ENCODE assay signal across 26 mouse cellular contexts in the genomic region with DNA sequence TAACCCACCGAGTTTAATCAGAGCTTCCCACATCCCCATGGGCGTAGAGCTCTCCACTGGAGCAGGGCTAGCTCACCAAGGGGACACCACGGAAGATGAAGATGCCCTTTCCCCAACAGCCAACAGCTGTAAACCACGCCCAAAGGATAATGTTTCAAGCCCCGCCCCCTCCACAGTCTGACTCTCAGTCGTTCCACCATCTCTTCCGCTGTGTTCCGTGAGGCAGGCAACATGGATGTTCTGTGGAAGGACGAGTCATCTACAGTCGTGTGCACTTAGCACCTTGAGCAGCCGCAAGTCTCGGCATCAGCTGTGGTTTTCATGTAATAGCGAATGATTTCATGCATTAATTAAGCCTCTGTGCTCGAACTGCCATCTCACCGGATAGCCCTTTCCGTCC. TPM values are rescaled to one million over a fixed set of nuclear protein-coding genes. Genes with fewer than 3 reads are reported as not detected.
DNase-seq lines count a peak whose midpoint lies in the region; ATAC-seq and TF ChIP-seq lines count a peak whose summit lies in the region.
"Had no signal": no experiment of that assay in that cellular context is flagged by ENCODE, and none has a peak within 500 bp of the region (broad histone marks: within the 10 kb centered on the region; RNA-seq: fewer than 3 reads in every experiment).

No protein-coding gene starts in this region.

- TF ChIP-seq CTCF in midbrain, postnatal 0 days (IDR thresholded peaks at IDR 0.05): no peak
- no peak for TF ChIP-seq CTCF in hindbrain, postnatal 0 days (IDR thresholded peaks at IDR 0.05; ENCODE audit: low read depth)

- H3K4me2 ChIP-seq in hindbrain, embryonic 11.5 days (replicated peaks; ENCODE audit: low read depth, low read length): no peak overlapping the region
- H3K4me2 ChIP-seq in hindbrain, embryonic 14.5 days (replicated peaks): no peak overlapping the region
- H3K4me2 ChIP-seq in midbrain, postnatal 0 days (ENCODE audit: low read depth, low read length, poor library complexity, severe bottlenecking): no peak overlapping the region
- H3K4me2 ChIP-seq in midbrain, embryonic 11.5 days: no peak overlapping the region
- no peak overlapping the region for H3K4me2 ChIP-seq in hindbrain, postnatal 0 days (ENCODE audit: low read depth, low read length)
- H3K4me2 ChIP-seq: kidney, embryonic 15.5 days; limb, embryonic 15.5 days had no signal

- WGBS in hindbrain, embryonic 11.5 days: 45% methylated on average over 16 of the region's 16 CpGs
- 43% methylated on average over 16 of the region's 16 CpGs for WGBS in hindbrain, embryonic 14.5 days
- 51% methylated on average over 16 of the region's 16 CpGs for WGBS in midbrain, postnatal 0 days
- 40% methylated on average over 16 of the region's 16 CpGs for WGBS in midbrain, embryonic 11.5 days
- 44% methylated on average over 16 of the region's 16 CpGs for WGBS in hindbrain, postnatal 0 days

- H3K4me1 ChIP-seq in hindbrain, embryonic 11.5 days (replicated peaks; ENCODE audit: control insufficient read depth, insufficient read depth, low read length): no peaks in the 10 kb centered on the region
- no peaks in the 10 kb centered on the region for H3K4me1 ChIP-seq in hindbrain, embryonic 14.5 days (replicated peaks; ENCODE audit: control insufficient read depth, insufficient read depth, low read length)
- H3K4me1 ChIP-seq in midbrain, postnatal 0 days (ENCODE audit: insufficient read depth, low read length): no peaks in the 10 kb centered on the region
- H3K4me1 ChIP-seq in midbrain, embryonic 11.5 days (ENCODE audit: control insufficient read depth, insufficient read depth, low read length): no peaks in the 10 kb centered on the region
- no peaks in the 10 kb centered on the region for H3K4me1 ChIP-seq in hindbrain, postnatal 0 days (ENCODE audit: insufficient read depth, low read length)
- H3K4me1 ChIP-seq: kidney, embryonic 15.5 days; limb, embryonic 15.5 days had no signal

- no peak overlapping the region for H3K9ac ChIP-seq in hindbrain, embryonic 11.5 days (ENCODE audit: low read depth, low read length)
- no peak overlapping the region for H3K9ac ChIP-seq in hindbrain, embryonic 14.5 days
- H3K9ac ChIP-seq in midbrain, postnatal 0 days (replicated peaks; ENCODE audit: low read length, poor library complexity, severe bottlenecking): no peak overlapping the region
- no peak overlapping the region for H3K9ac ChIP-seq in midbrain, embryonic 11.5 days (ENCODE audit: low read length)
- no peak overlapping the region for H3K9ac ChIP-seq in hindbrain, postnatal 0 days (replicated peaks; ENCODE audit: low read length)
- H3K9ac ChIP-seq: kidney, embryonic 15.5 days; limb, embryonic 15.5 days had no signal

- H3K9me3 ChIP-seq in hindbrain, embryonic 11.5 days (ENCODE audit: control insufficient read depth, low read length): no peaks in the 10 kb centered on the region
- H3K9me3 ChIP-seq in hindbrain, embryonic 14.5 days (ENCODE audit: control insufficient read depth, low read length): no peaks in the 10 kb centered on the region
- H3K9me3 ChIP-seq in midbrain, postnatal 0 days (ENCODE audit: low read length): no peaks in the 10 kb centered on the region
- H3K9me3 ChIP-seq in midbrain, embryonic 11.5 days (ENCODE audit: control insufficient read depth, low read length): no peaks in the 10 kb centered on the region
- H3K9me3 ChIP-seq in hindbrain, postnatal 0 days (ENCODE audit: low read length): no peaks in the 10 kb centered on the region
- H3K9me3 ChIP-seq: kidney, embryonic 15.5 days; limb, embryonic 15.5 days had no signal

- no peak for ATAC-seq in hindbrain, embryonic 11.5 days (ENCODE audit: low FRiP score)
- no peak for ATAC-seq in hindbrain, embryonic 14.5 days (ENCODE audit: low FRiP score)
- ATAC-seq in midbrain, postnatal 0 days (ENCODE audit: low FRiP score): no peak
- ATAC-seq in midbrain, embryonic 11.5 days (ENCODE audit: low FRiP score): no peak
- ATAC-seq in hindbrain, postnatal 0 days: no peak
- ATAC-seq: activated CD4-positive, CD25-positive, alpha-beta regulatory T cell, adult 4 months had no signal

- no peak overlapping the region for H3K4me3 ChIP-seq in hindbrain, embryonic 11.5 days (ENCODE audit: low read depth, low read length)
- H3K4me3 ChIP-seq in hindbrain, embryonic 14.5 days (replicated peaks; ENCODE audit: low read length): no peak overlapping the region
- no peak overlapping the region for H3K4me3 ChIP-seq in midbrain, postnatal 0 days (ENCODE audit: low read depth, low read length)
- H3K4me3 ChIP-seq in midbrain, embryonic 11.5 days (ENCODE audit: low read depth, low read length): no peak overlapping the region
- H3K4me3 ChIP-seq in hindbrain, postnatal 0 days (ENCODE audit: low read length): no peak overlapping the region
- H3K4me3 ChIP-seq: erythroblast, embryonic 14.5 days; kidney, embryonic 15.5 days; left cerebral cortex, adult 2 months; limb, embryonic 15.5 days; myocyte had no signal

- H3K27ac ChIP-seq in hindbrain, embryonic 11.5 days (ENCODE audit: low read depth, low read length): no peak overlapping the region
- no peak overlapping the region for H3K27ac ChIP-seq in hindbrain, embryonic 14.5 days
- H3K27ac ChIP-seq in midbrain, postnatal 0 days (ENCODE audit: low read depth, low read length): no peak overlapping the region
- H3K27ac ChIP-seq in midbrain, embryonic 11.5 days (ENCODE audit: low read depth, low read length): no peak overlapping the region
- H3K27ac ChIP-seq in hindbrain, postnatal 0 days: no peak overlapping the region
- H3K27ac ChIP-seq: kidney, embryonic 15.5 days; left cerebral cortex, adult 2 months; limb, embryonic 15.5 days had no signal

- H3K27me3 ChIP-seq in hindbrain, embryonic 11.5 days (ENCODE audit: control insufficient read depth, insufficient read depth, low read length): no peaks in the 10 kb centered on the region
- H3K27me3 ChIP-seq in hindbrain, embryonic 14.5 days (ENCODE audit: control insufficient read depth, insufficient read depth, low read length): no peaks in the 10 kb centered on the region
- no peaks in the 10 kb centered on the region for H3K27me3 ChIP-seq in midbrain, postnatal 0 days (ENCODE audit: insufficient read depth, low read length)
- no peaks in the 10 kb centered on the region for H3K27me3 ChIP-seq in midbrain, embryonic 11.5 days (ENCODE audit: control insufficient read depth, insufficient read depth, low read length)
- no peaks in the 10 kb centered on the region for H3K27me3 ChIP-seq in hindbrain, postnatal 0 days (ENCODE audit: insufficient read depth, low read length)
- H3K27me3 ChIP-seq: kidney, embryonic 15.5 days; limb, embryonic 15.5 days had no signal

- no peaks in the 10 kb centered on the region for H3K36me3 ChIP-seq in hindbrain, embryonic 11.5 days (ENCODE audit: control insufficient read depth, insufficient read depth, low read length)
- no peaks in the 10 kb centered on the region for H3K36me3 ChIP-seq in hindbrain, embryonic 14.5 days (replicated peaks; ENCODE audit: control insufficient read depth, insufficient read depth)
- H3K36me3 ChIP-seq in midbrain, postnatal 0 days (ENCODE audit: insufficient read depth, low read length): no peaks in the 10 kb centered on the region
- H3K36me3 ChIP-seq in midbrain, embryonic 11.5 days (ENCODE audit: control insufficient read depth, insufficient read depth, low read length): no peaks in the 10 kb centered on the region
- no peaks in the 10 kb centered on the region for H3K36me3 ChIP-seq in hindbrain, postnatal 0 days (ENCODE audit: insufficient read depth, low read length)
- H3K36me3 ChIP-seq: kidney, embryonic 15.5 days; limb, embryonic 15.5 days had no signal

- DNase-seq in hindbrain, embryonic 11.5 days (ENCODE audit: low spot score): peak; percentile 12
- DNase-seq in hindbrain, embryonic 14.5 days (ENCODE audit: low spot score): no peak
- peak; percentile 2 for DNase-seq in midbrain, postnatal 0 days (ENCODE audit: low spot score)
- no peak for DNase-seq in midbrain, embryonic 11.5 days (ENCODE audit: low spot score, missing footprints)
- DNase-seq in ZHBTc4 (ENCODE audit: low read depth, low spot score): peak; percentile 60
- DNase-seq in hindbrain, postnatal 0 days (ENCODE audit: low spot score): peak; percentile 1
- no peak for DNase-seq in urinary bladder, postnatal 10 days (ENCODE audit: low spot score)
- no peak for DNase-seq in heart, postnatal 4 days
- DNase-seq: gastrocnemius, postnatal 10 days; lung, adult 2 months; right cerebral cortex, postnatal 25 days had no signal

RNA-seq across cellular contexts. Expression of a gene that starts 4.8 kb away (rescaled TPM):
- not detected in 2 replicates for polyA plus RNA-seq in hindbrain, embryonic 11.5 days (2014; fragmentation: Nextera tagmentation; extraction: Ambion mirVana)
- polyA plus RNA-seq in hindbrain, embryonic 14.5 days (2014; fragmentation: Nextera tagmentation; extraction: Ambion mirVana): 0.17 TPM in 1 of 2 replicates, not detected in the other
- total RNA-seq in midbrain, postnatal 0 days (2014; rRNA removed): 0.44 and 1.2 TPM in 2 replicates
- 1.2 and 1.5 TPM in 2 replicates for polyA plus RNA-seq in midbrain, postnatal 0 days (2015; fragmentation: Nextera tagmentation; extraction: Ambion mirVana)
- polyA plus RNA-seq in midbrain, embryonic 11.5 days (2014; fragmentation: Nextera tagmentation; extraction: Ambion mirVana): not detected in 2 replicates
- 2.0 and 5.4 TPM in 2 replicates for total RNA-seq in hindbrain, postnatal 0 days (2014; rRNA removed)
- polyA plus RNA-seq in hindbrain, postnatal 0 days (2015; fragmentation: Nextera tagmentation; extraction: Ambion mirVana): 2.0 and 2.3 TPM in 2 replicates
- total RNA-seq in heart, postnatal 4 days (2021): not detected
- total RNA-seq: adrenal gland, postnatal 4 days; common myeloid progenitor, adult 5-6 weeks; gastrocnemius, postnatal 10 days; heart, adult 8-10 months had no signal
- polyA plus RNA-seq: activated CD4-positive, CD25-positive, alpha-beta regulatory T cell, adult 4 months; C2C12; erythroblast, embryonic 14.5 days; heart, postnatal 0 days; intestine, embryonic 14.5 days; kidney, embryonic 15.5 days; limb, embryonic 15.5 days; lung, adult 2 months; myocyte; testis, adult 2 months had no signal

RNA-seq across cellular contexts. Expression of a gene that starts 4.8 kb away (rescaled TPM):
- not detected in 2 replicates for polyA plus RNA-seq in hindbrain, embryonic 11.5 days (2014; fragmentation: Nextera tagmentation; extraction: Ambion mirVana)
- polyA plus RNA-seq in hindbrain, embryonic 14.5 days (2014; fragmentation: Nextera tagmentation; extraction: Ambion mirVana): not detected in 2 replicates
- total RNA-seq in midbrain, postnatal 0 days (2014; rRNA removed): not detected in 2 replicates
- 0.09 and 0.11 TPM in 2 replicates for polyA plus RNA-seq in midbrain, postnatal 0 days (2015; fragmentation: Nextera tagmentation; extraction: Ambion mirVana)
- not detected in 2 replicates for polyA plus RNA-seq in midbrain, embryonic 11.5 days (2014; fragmentation: Nextera tagmentation; extraction: Ambion mirVana)
- not detected in 2 replicates for total RNA-seq in hindbrain, postnatal 0 days (2014; rRNA removed)
- 0.08 and 0.28 TPM in 2 replicates for polyA plus RNA-seq in hindbrain, postnatal 0 days (2015; fragmentation: Nextera tagmentation; extraction: Ambion mirVana)
- not detected for total RNA-seq in heart, postnatal 4 days (2021)
- total RNA-seq: adrenal gland, postnatal 4 days; common myeloid progenitor, adult 5-6 weeks; gastrocnemius, postnatal 10 days; heart, adult 8-10 months; megakaryocyte progenitor cell, adult 5-6 weeks had no signal
- polyA plus RNA-seq: activated CD4-positive, CD25-positive, alpha-beta regulatory T cell, adult 4 months; C2C12; erythroblast, embryonic 14.5 days; heart, postnatal 0 days; intestine, embryonic 14.5 days; kidney, embryonic 15.5 days; limb, embryonic 15.5 days; lung, adult 2 months; myocyte; testis, adult 2 months had no signal

RNA-seq across cellular contexts. Expression of a gene that starts 8.6 kb away (rescaled TPM):
- polyA plus RNA-seq in hindbrain, embryonic 11.5 days (2014; fragmentation: Nextera tagmentation; extraction: Ambion mirVana): not detected in 2 replicates
- not detected in 2 replicates for polyA plus RNA-seq in hindbrain, embryonic 14.5 days (2014; fragmentation: Nextera tagmentation; extraction: Ambion mirVana)
- total RNA-seq in midbrain, postnatal 0 days (2014; rRNA removed): not detected in 2 replicates
- polyA plus RNA-seq in midbrain, postnatal 0 days (2015; fragmentation: Nextera tagmentation; extraction: Ambion mirVana): not detected in 2 replicates
- not detected in 2 replicates for polyA plus RNA-seq in midbrain, embryonic 11.5 days (2014; fragmentation: Nextera tagmentation; extraction: Ambion mirVana)
- 0.26 TPM in 1 of 2 replicates, not detected in the other for total RNA-seq in hindbrain, postnatal 0 days (2014; rRNA removed)
- not detected in 2 replicates for polyA plus RNA-seq in hindbrain, postnatal 0 days (2015; fragmentation: Nextera tagmentation; extraction: Ambion mirVana)
- not detected for total RNA-seq in heart, postnatal 4 days (2021)
- total RNA-seq: adrenal gland, postnatal 4 days; common myeloid progenitor, adult 5-6 weeks; gastrocnemius, postnatal 10 days; heart, adult 8-10 months; layer of hippocampus, adult 8-10 months; left cerebral cortex, adult 2 months; megakaryocyte progenitor cell, adult 5-6 weeks had no signal
- polyA plus RNA-seq: activated CD4-positive, CD25-positive, alpha-beta regulatory T cell, adult 4 months; C2C12; erythroblast, embryonic 14.5 days; heart, postnatal 0 days; intestine, embryonic 14.5 days; kidney, embryonic 15.5 days; limb, embryonic 15.5 days; lung, adult 2 months; myocyte; testis, adult 2 months had no signal

RNA-seq across cellular contexts. Expression of a gene that starts 30.3 kb away (rescaled TPM):
- polyA plus RNA-seq in hindbrain, embryonic 11.5 days (2014; fragmentation: Nextera tagmentation; extraction: Ambion mirVana): not detected in 2 replicates
- not detected in 2 replicates for polyA plus RNA-seq in hindbrain, embryonic 14.5 days (2014; fragmentation: Nextera tagmentation; extraction: Ambion mirVana)
- not detected in 2 replicates for total RNA-seq in midbrain, postnatal 0 days (2014; rRNA removed)
- polyA plus RNA-seq in midbrain, postnatal 0 days (2015; fragmentation: Nextera tagmentation; extraction: Ambion mirVana): not detected in 2 replicates
- polyA plus RNA-seq in midbrain, embryonic 11.5 days (2014; fragmentation: Nextera tagmentation; extraction: Ambion mirVana): not detected in 2 replicates
- total RNA-seq in hindbrain, postnatal 0 days (2014; rRNA removed): not detected in 2 replicates
- polyA plus RNA-seq in hindbrain, postnatal 0 days (2015; fragmentation: Nextera tagmentation; extraction: Ambion mirVana): not detected in 2 replicates
- total RNA-seq in heart, postnatal 4 days (2021): not detected
- total RNA-seq: adrenal gland, postnatal 4 days; common myeloid progenitor, adult 5-6 weeks; gastrocnemius, postnatal 10 days; heart, adult 8-10 months; layer of hippocampus, adult 8-10 months; left cerebral cortex, adult 2 months; megakaryocyte progenitor cell, adult 5-6 weeks had no signal
- polyA plus RNA-seq: activated CD4-positive, CD25-positive, alpha-beta regulatory T cell, adult 4 months; C2C12; erythroblast, embryonic 14.5 days; heart, postnatal 0 days; intestine, embryonic 14.5 days; kidney, embryonic 15.5 days; limb, embryonic 15.5 days; lung, adult 2 months; myocyte; testis, adult 2 months had no signal

RNA-seq across cellular contexts. Expression of a gene that starts 31.5 kb away (rescaled TPM):
- not detected in 2 replicates for polyA plus RNA-seq in hindbrain, embryonic 11.5 days (2014; fragmentation: Nextera tagmentation; extraction: Ambion mirVana)
- not detected in 2 replicates for polyA plus RNA-seq in hindbrain, embryonic 14.5 days (2014; fragmentation: Nextera tagmentation; extraction: Ambion mirVana)
- total RNA-seq in midbrain, postnatal 0 days (2014; rRNA removed): not detected in 2 replicates
- polyA plus RNA-seq in midbrain, postnatal 0 days (2015; fragmentation: Nextera tagmentation; extraction: Ambion mirVana): not detected in 2 replicates
- not detected in 2 replicates for polyA plus RNA-seq in midbrain, embryonic 11.5 days (2014; fragmentation: Nextera tagmentation; extraction: Ambion mirVana)
- total RNA-seq in hindbrain, postnatal 0 days (2014; rRNA removed): not detected in 2 replicates
- polyA plus RNA-seq in hindbrain, postnatal 0 days (2015; fragmentation: Nextera tagmentation; extraction: Ambion mirVana): not detected in 2 replicates
- total RNA-seq in heart, postnatal 4 days (2021): not detected
- total RNA-seq: adrenal gland, postnatal 4 days; common myeloid progenitor, adult 5-6 weeks; gastrocnemius, postnatal 10 days; heart, adult 8-10 months; layer of hippocampus, adult 8-10 months; left cerebral cortex, adult 2 months; megakaryocyte progenitor cell, adult 5-6 weeks had no signal
- polyA plus RNA-seq: activated CD4-positive, CD25-positive, alpha-beta regulatory T cell, adult 4 months; C2C12; erythroblast, embryonic 14.5 days; heart, postnatal 0 days; intestine, embryonic 14.5 days; kidney, embryonic 15.5 days; limb, embryonic 15.5 days; lung, adult 2 months; myocyte had no signal

Comparison
In these comparisons a context has a peak if more than half of its experiments do, and no peak if none do; other contexts are left out.
1. DNase-seq: peak in hindbrain, embryonic 11.5 days (single experiment), midbrain, postnatal 0 days (single experiment), ZHBTc4 (single experiment) and hindbrain, postnatal 0 days (single experiment); none in hindbrain, embryonic 14.5 days (single experiment), midbrain, embryonic 11.5 days (single experiment), urinary bladder, postnatal 10 days (single experiment) and heart, postnatal 4 days (single experiment).